In genomic region chr1:172154536-172154935, GRCm38 (mm10) we compare ENCODE assay signal across 14 mouse cellular contexts.
"Had no signal": no experiment of that assay in that cellular context is flagged by ENCODE, and none has a peak within 500 bp of the region (broad histone marks: within the 10 kb centered on the region; RNA-seq: fewer than 3 reads in every experiment).

No protein-coding gene starts in this region.

- H3K27ac ChIP-seq: layer of hippocampus, adult 2 months; limb, embryonic 12.5 days; liver, embryonic 13.5 days; midbrain, embryonic 13.5 days; neural tube, embryonic 15.5 days had no signal

- H3K9me3 ChIP-seq: limb, embryonic 12.5 days; liver, embryonic 13.5 days; midbrain, embryonic 13.5 days; neural tube, embryonic 15.5 days had no signal

- H3K4me3 ChIP-seq: layer of hippocampus, adult 2 months; limb, embryonic 12.5 days; liver, embryonic 13.5 days; midbrain, embryonic 13.5 days; neural tube, embryonic 15.5 days had no signal

- H3K27me3 ChIP-seq: limb, embryonic 12.5 days; liver, embryonic 13.5 days; midbrain, embryonic 13.5 days; neural tube, embryonic 15.5 days had no signal

- DNase-seq: kidney, adult 8-10 months; kidney, postnatal 10 days; kidney, postnatal 4 days; liver; liver, embryonic 13.5 days; liver, postnatal 0 days; lung, postnatal 36 days; spleen, adult 18-20 months; thymus, adult 2 months; thymus, postnatal 36 days had no signal

- ATAC-seq: liver, postnatal 0 days; midbrain, embryonic 13.5 days had no signal

- H3K9ac ChIP-seq: limb, embryonic 12.5 days; liver, embryonic 13.5 days; liver, postnatal 0 days; midbrain, embryonic 13.5 days; neural tube, embryonic 15.5 days had no signal

- H3K4me2 ChIP-seq: limb, embryonic 12.5 days; liver, embryonic 13.5 days; midbrain, embryonic 13.5 days; neural tube, embryonic 15.5 days had no signal
